Mouse (Mus musculus): ENCODE results near the gene Gjc2.
A peak's percentile ranks its signal among the peaks of the same experiment; 100 is the strongest.

The Gjc2 gene

GRCm38 (mm10) chr11:59161398-59161797 is 21.6 kb downstream of the Gjc2 start:
- DNase-seq (ENCODE audit: low spot score), result peak; percentile 15

DNA sequence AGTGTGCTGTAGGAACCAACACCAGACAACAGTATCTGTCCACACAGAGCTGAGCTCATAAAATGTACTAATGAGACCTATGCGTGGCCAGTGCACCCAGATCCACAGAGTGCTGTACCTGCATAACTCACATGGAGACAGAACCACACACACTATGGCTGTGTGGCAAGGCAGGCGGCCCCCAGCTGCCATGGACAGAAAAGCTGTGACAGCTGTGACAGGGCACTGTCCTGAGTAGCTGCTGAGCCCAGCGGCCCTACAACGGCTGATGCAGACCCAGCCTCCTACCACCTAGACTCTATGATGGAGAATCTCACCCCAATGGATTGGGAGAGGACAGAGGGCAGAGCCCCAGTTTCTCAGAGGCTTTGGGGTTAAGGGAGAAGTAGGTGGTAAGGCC is 23.5 kb downstream of the Gjc2 start:
- DNase-seq (ENCODE audit: low spot score), result no peak

- DNase-seq (ENCODE audit: low spot score), result no peak
These were observed 23.9 kb downstream of the Gjc2 start for GRCm38 (mm10) chr11:59159099-59159498.

DNA sequence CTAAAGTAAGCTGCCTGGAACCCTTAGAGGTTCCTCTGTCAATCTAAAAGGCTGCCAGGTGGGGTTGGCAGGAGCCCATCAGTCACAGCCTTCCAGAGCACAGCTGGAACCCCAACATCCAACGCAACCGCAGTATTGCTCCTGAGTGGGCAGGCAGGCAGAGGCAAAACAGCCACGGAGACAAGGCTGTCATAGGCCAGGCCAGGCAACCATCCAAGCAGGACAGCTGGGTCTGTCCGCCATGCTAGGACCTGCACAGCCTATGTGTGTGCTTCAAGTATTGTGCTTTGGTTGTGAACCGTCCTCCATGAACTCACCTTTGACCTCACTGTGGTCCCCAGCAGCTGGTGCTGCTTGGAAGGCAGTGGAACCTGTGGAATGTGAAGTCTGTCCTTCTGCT is 27.1 kb downstream of the Gjc2 start:
- DNase-seq (ENCODE audit: low spot score), result no peak

- no peak for DNase-seq (ENCODE audit: low spot score)
These were observed 28.8 kb downstream of the Gjc2 start for GRCm38 (mm10) chr11:59154220-59154619.

GRCm38 (mm10) chr11:59151729-59152128 is 31.3 kb downstream of the Gjc2 start:
- no peak for DNase-seq (ENCODE audit: low spot score)

DNA sequence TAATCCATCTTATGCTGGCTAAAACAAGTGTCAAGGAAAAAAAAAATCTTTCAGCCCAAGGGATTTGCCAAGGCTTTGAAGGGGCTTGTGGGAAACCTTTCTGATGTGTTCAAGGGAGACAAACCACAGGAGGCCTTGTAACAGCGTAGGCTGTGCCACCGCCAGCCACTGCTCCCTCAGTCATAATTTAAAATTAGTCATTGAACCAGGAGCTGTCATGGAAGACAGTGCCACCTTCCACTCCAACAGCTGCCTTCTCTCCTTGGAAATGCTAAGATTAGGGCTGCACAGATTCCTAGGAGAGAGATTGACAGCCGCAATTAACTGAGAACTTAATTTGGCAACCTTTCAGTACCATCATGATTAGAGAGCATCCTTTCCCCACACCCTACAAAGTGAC is 33.7 kb downstream of the Gjc2 start:
- no peak for DNase-seq (ENCODE audit: low spot score)

DNA sequence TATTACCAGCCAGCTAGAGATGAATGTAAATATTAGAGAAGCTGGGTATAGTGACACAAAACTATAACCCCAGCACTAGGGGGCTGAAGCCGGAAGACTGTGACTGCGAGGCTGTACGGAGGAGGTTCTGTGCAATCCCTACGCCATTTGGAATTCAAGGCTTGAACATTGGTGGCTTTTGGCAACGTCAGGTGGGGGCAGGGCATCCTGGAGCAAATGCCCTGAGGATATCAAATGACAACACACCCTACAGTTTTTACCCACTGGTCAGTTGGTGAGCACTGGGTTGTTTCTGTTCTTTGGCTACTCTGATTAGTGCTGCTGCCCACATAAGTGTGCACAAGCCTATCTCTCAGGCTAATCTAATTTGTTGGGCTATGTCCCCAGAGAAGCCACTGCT is 40.1 kb downstream of the Gjc2 start:
- no peak for DNase-seq (ENCODE audit: low spot score)

DNA sequence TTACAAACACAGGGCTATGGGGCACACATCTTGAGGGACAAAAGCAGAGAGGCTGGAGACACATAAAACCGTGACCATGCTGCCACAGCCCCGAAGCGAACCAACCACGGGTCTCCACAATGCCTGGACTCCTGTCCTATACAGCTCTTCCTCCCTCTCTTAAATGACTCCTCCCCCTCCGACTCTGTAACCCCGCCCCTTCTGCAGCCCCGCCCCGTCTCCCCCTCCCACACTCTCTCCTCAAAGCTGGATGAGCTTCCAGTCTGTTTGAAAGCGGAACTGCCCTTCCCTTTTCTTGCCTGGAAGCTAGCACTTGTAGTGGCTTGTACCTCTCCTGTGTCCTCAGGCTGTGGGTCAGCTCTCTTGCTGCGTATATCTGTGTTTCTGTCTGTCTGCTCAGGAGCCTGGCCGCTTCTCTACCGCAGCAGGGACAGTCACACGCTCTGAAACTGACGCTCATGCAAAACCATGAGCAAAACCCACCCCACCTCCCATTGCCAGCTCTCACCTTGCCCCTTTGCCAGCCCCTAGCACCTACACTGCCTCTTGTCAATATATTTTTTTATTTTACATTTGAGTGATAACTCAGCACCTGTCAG is 41.1 kb downstream of the Gjc2 start:
- no peak for DNase-seq (ENCODE audit: low spot score)

GRCm38 (mm10) chr11:59138537-59139486 is 44.2 kb downstream of the Gjc2 start:
- DNase-seq (ENCODE audit: low spot score), result no peak

DNA sequence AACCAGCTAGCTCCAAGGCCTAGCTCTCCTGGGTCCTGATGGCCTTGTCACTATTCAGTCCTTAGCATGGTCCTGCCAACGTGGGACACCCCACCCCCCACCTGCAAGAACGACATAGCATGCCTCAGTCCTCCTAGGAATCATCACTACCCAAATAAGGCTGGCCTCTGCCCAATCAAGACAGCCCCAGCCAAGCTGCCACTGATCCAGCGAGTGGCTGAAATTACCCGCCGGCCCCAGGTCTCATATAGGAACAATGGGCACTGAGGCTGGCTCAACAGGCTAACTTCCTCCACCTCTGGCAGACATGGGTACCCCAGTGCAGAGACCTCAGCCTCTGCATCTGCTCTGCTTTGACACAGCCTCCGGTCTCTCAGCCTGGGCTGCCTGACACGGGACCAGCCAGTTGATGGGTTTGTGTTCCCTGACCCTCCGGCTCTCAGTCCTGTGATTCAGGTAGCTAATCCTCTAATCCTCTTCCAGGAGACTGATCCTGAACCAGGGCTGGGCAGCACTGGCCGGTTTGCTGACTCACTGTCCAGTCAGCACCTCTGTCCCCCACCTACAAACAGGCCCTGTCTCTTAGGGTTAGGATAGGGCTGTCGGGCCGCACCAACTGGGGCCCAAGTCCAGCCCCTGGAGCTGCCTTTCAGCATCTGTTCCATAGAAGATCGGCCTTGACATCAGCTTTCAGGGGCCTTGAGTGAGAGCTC is 45.9 kb downstream of the Gjc2 start:
- no peak for DNase-seq (ENCODE audit: low spot score)

DNA sequence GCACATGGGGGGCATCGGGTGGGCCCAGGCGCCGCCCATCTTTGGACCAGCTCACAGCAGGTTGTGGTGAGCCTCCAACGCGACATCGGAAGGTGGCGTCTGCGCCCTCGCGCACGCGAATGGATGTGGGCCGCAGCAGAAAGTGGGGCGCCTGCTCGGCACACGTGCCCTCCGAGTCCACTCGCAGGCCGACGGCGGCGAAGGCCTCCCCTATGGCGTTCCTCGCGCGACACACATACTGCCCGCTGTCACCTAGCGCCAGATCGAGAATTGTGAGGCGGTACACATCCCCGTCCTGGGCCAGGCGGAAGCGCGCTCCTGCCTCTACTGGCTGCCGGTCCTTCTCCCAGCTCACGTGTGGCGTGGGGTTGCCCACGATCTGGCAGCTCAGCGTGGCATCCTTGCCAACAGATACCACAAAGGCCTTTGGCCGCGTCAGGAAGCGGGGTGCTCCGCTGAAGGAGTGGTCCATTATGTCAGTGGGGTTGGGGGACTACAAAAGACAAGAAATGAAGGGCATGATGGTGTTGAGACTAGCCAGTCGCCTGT is 47.0 kb downstream of the Gjc2 start, which contains the start of gene Obscn:
Gene Obscn, minus strand, starts transcription at position 499 of the 549 bp plus-strand sequence.
- DNase-seq (ENCODE audit: low spot score), result no peak

GRCm38 (mm10) chr11:59135051-59135820 is 47.8 kb downstream of the Gjc2 start:
- no peak for DNase-seq (ENCODE audit: low spot score)

DNA sequence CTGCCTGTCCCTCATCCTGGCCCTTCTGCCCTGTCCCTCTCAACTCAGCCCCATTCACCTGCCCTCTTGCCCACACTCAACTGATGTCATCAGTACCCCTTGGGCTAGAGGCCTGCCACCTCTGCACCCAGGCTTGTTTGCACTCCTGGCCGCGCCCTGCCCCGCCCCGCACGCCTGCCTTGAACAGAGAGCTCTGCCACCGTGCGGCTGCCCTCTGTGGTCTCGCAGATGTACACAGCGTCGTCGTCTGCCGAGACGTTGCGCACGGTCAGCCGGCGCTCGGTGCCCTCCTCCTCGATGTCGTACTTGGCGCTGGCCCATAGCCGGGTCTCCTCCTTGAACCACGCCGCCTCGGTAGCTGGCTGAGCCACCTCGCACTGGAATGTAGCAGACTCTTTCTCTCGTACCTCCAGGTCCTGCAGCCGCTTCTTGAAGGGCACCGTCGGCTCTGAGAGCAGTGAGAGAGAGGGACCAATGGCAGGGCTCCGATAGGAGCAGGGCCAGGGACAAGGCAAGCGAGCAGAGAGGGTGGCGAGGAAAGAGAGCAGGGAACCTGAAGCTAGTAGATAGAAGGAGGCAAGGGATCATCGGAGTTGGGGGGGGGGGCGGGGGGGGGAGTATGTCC is 48.5 kb downstream of the Gjc2 start:
- DNase-seq (ENCODE audit: low spot score), result no peak

DNA sequence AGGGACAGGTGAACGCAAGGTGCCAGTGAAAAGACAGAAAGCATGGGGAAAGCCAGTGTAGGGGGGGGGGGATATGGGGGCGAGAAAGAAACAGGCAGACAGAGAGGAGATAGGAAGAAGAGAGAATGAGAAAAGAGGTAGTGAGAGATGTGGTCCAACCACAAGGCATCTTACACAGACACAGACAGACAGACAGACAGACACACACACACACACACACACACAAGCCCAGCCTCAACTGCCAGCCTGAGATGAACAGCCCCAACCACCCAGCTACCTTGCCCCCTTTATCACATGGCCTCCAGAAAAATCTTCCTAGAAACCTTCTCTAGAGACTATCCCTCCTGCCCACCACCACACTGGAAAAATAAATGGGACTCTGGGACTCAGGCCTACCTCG is 50.9 kb downstream of the Gjc2 start:
- DNase-seq (ENCODE audit: low spot score), result no peak

DNA sequence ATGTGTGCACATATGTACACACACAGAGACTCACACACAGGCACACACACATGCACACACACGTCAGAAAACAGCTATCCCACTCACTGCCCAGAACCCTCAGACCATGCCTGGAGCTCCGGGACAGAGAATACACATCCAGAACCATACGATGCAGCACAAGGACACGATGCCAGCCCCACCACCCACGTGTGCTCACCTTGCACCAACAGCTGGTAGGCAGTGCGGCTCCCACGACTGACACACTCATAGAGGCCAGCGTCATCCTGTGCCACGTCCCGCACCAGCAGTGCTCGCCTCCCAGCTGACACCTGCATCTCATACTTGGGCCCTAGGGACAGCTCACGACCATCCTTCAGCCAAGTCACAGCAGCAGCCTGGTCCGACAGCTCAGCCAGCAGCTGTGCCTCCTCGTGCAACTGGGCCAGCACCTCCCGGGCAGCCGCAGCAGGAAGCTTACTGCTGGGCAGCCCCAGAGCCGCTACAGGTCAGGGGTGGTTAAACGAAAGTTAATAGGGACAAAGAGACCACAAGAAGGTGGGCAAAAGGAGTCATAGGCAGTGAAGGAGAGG is 51.6 kb downstream of the Gjc2 start:
- DNase-seq (ENCODE audit: low spot score), result no peak

- DNase-seq (ENCODE audit: low spot score), result no peak
These were observed 52.2 kb downstream of the Gjc2 start for GRCm38 (mm10) chr11:59130782-59131181.

Measured in adipocyte (in vitro differentiated cells).